Mouse (Mus musculus): ENCODE measurements at regions not wholly inside any gene's neighbourhood (a gene's known extent, or its start where the extent isn't known, plus 50 kb on each side); places are given as distances from the start of the nearest gene placed in this dataset.
"Not testable (repeated sequence)": the region's sequence is repeated elsewhere in the genome, so short reads cannot be mapped to it uniquely, and the experiment has no call there.

DNA sequence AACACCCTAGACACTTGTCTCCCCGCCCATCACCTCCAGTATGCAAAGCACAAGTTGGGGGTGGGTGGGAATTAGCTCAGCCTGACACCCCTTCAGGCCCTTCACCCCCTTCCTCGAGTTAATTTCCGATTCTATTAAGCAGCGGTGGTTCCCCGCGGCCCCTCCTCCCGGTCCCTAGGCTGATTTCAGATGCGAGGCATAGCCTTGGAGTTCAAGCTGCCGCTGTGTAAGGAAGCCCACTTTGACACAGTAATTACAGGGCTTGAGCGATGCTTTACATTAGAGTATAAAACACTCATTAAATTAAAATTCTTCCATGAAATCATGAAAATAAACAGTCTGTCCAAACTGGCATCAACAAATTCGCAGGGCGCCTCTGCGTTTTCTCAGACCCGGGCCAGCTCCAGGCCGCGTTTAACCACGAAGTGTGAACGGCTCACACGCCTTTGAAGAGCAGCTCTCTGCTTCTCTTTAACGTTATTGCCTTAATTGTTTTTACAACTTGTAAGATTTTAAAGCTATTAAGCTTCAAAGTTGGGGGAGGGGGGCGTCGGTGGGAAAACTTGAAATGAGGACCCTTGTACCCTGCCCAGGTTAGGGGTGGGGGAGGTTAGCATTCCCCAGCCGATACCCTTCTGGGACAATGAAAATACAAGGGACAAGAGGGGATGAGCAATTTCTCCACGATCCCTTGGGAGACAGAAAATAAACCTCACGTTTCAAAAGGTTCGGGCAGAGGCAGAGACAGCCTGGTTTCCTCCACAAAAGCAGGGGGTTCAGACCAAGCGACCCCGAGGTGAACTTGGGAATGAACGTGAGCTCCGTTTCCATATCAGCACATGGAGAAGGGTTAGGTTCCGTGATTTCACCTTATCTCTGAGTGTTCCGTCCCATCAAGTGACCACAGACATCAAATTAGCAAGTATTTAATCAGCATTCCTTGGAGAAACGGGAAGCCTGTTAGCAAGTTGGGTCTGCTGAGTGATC, 114.4 kb downstream of the Dicer1 start:
- no peak for TF ChIP-seq CTCF (conservative IDR thresholded peaks at IDR 0.05)
- Histone ChIP-seq H3K27ac (no peak overlapping the region), H3K4me3 (no peak overlapping the region)
- DNase-seq (ENCODE audit: low spot score in 2 of 2), result no peak

DNA sequence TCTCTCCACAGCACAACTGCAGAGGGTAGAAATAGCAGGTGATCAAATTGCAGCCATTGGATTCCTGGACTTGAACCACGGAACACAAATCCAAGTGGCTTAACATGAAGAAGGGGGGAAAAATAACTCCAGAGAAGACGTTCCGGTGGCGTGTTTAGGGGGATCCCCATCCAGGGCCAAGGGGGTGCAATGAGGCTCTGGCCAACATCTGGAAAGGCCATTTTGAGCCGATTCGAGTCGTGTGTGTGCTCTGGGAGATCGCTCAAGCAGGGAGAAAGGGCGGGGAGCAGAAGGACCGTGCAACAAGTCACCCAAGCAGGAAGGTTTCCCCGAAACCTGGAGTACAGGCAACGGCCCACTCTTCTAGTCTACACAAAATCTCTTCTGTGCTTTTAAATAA, 115.3 kb downstream of the Dicer1 start:
- no peak for TF ChIP-seq CTCF (conservative IDR thresholded peaks at IDR 0.05)
- DNase-seq (ENCODE audit: low spot score in 2 of 2), result no peak
- Histone ChIP-seq H3K4me3 (no peak overlapping the region), H3K27ac (no peak overlapping the region)

DNA sequence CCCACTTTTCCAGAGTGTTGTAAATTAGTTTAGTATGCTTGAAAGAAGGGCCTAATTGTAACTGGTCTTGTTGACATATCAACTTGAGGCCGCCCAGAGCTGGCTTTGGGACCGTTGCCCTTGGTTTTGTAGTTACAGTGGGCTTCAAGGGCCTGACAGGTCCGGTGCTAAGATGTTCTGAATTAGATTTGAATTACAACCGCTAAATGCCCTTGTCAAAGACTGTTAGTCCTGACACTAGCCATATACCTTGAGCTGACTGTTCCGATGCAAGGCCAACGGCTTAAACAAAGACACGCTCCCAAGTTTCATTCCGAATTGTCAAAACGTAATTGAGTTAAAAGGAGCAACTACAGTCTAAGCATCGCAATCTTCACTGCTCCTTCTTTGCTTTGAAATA, 116.9 kb downstream of the Dicer1 start:
- no peak overlapping the region for H3K27ac ChIP-seq
- TF ChIP-seq CTCF (conservative IDR thresholded peaks at IDR 0.05), result no peak
- no peak for DNase-seq (ENCODE audit: low spot score in 2 of 2)
- no peak overlapping the region for H3K4me3 ChIP-seq

DNA sequence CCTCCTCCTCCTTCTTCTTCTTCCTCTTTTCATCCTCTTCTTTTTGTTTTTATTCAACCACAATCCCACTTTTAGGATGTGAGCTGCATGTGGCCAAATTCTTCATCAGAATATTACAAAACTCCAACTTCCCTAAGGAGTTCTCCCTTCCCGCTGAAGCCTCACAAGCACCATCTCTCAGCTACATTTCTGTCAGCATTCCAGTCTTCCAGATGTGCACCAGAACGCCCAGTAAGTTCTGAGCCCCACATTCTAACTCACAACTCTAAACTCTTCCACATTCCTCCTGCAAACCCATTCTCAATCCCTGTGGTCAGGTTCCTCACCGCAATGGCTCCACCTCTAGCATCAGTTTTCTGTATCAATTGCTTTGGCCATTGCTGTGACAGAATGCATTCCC, 121.2 kb downstream of the Dicer1 start:
- Histone ChIP-seq H3K27ac (no peak overlapping the region), H3K4me3 (no peak overlapping the region)
- no peak for TF ChIP-seq CTCF (conservative IDR thresholded peaks at IDR 0.05)
- no peak for DNase-seq (ENCODE audit: low spot score in 2 of 2)

DNA sequence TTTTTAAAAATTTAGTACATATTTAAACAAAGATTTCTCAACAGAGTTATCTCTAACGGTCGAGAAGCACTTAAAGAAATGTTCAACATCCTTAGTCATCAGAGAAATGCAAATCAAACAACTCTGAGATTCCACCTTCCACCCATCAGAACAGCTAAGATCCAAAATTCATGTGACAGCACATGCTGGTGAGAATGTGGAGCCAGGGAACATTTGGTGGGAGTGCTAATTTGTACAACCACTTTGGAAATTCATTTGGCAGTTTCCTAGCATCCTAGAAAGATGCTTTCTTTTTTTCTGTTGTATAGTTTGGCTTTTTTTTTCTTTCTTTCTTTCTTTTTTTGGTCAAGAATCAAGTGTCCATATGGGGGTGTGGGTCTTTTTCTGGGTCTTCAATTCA, 122.3 kb downstream of the Dicer1 start:
- TF ChIP-seq CTCF (conservative IDR thresholded peaks at IDR 0.05), result no peak
- H3K27ac ChIP-seq, result no peak overlapping the region
- H3K4me3 ChIP-seq, result no peak overlapping the region
- DNase-seq (ENCODE audit: low spot score in 2 of 2), result peak in 1 of 2 experiments; percentile 51

DNA sequence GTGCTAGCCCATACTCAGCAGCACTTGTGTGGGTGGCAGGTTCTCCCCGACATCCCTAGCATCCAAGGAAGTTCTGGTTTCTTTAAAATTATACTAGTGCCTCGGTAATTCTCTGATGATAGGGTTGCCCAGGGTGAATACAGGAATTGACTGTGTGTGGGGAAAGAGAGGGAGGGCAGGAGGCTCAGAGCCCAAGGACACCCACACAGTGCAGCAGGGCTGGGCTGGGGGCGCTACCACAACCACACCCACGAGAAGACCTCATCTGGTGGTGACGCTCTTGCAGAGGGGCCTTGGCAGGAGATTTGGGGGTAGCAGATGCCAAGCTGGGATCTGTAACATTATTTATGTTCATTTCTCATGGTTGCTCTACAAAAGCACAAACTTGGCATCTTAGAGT, 125.7 kb downstream of the Dicer1 start:
- TF ChIP-seq CTCF (conservative IDR thresholded peaks at IDR 0.05), result no peak
- Histone ChIP-seq H3K27ac (no peak overlapping the region), H3K4me3 (no peak overlapping the region)
- DNase-seq (ENCODE audit: low spot score in 2 of 2), result no peak

DNA sequence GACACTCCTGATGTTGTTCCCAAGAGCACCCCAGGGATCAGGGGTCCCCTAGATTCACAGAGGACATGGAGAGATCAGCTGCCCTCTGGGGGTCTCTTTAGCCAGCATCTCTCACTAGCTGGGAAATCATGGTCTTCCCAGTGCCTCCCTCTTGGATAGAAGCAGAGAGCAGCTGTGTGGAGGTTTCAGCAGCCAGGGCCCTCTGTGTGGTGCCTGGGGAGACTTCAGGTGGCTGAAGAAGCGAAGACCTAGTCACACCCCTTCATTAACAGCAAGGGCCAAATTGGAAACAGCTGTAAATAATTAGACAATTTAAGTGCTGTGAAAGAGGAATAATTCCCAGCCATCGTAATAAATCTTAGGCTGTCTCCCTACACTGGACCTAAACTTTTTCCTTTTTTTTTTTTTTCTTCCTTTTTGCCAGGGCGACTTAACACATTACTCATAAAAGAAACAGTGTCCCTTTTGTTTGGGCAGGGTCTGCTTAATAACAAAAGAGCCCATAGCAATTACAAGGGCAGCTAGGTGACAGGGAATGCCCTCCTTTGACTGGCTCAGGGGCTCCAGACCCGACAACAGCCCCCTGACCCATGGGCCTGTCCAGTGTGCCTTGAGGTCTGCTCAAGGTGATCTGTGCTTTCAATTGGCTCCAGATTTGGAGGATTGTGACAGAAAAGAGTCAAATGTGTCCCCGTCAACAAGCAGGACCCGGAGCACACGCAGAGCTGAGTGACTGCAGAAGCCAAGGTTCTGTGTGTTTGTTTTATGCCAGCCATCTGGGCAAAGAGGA, 127.7 kb downstream of the Dicer1 start:
- TF ChIP-seq CTCF (conservative IDR thresholded peaks at IDR 0.05), result no peak
- no peak overlapping the region for H3K4me3 ChIP-seq
- DNase-seq (ENCODE audit: low spot score in 2 of 2), result no peak
- no peak overlapping the region for H3K27ac ChIP-seq

DNA sequence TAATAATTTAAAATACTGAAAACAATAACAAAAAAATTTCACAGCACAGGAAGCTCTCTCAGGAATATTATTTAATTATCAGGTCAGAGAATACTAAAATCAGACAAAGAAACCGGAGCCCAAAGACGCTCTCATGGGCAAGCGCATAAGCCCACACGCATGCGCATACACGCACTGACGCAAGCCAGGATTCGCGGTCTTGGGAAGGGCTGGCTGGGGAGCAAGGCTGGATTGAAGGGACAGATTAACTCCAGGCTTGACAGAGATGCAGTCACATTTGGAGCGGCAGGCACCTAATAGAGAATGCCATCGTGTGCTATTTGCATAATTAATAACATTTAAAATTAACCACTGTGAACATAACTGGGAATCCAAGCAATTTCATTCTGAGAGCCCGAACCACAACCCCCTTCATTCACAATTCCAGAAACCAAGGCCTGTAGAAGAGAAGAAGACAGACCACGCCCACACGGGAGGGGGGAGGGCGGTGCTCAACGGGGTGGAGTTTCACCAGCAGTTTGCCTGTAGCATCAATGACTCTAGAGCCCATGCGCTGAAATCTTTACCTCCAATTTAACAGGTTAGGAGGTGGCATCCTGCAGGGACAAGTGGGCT, 134.5 kb downstream of the Dicer1 start:
- Histone ChIP-seq H3K4me3 (peak overlapping the region; percentile 49), H3K27ac (peak overlapping the region; percentile 56; the same call in 1 of the 2 replicates)
- DNase-seq (ENCODE audit: low spot score in 2 of 2), result peak; percentile 74 to 76
- TF ChIP-seq CTCF (conservative IDR thresholded peaks at IDR 0.05), result no peak

DNA sequence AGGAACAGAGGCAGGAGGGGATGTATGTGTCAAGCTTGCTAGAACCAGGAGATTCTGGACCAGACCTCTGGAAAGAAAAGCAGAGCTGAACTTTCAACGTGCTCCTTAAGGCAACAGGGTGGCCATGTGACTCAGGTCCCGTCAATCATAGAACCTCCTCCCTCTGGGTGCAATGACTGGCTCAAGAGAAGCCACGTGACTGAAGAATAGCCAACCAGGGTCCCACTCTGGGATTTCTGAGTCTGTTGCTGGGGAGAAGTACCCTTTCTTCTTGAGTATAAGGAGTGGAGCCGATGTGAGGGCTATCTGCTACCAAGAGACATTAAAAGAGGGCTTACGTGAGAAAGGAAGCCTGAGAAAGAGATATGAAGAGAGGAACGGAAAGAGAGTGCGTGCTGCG, 137.5 kb downstream of the Dicer1 start:
- H3K4me3 ChIP-seq, result no peak overlapping the region
- TF ChIP-seq CTCF (conservative IDR thresholded peaks at IDR 0.05), result no peak
- no peak for DNase-seq (ENCODE audit: low spot score in 2 of 2)
- H3K27ac ChIP-seq, result no peak overlapping the region

DNA sequence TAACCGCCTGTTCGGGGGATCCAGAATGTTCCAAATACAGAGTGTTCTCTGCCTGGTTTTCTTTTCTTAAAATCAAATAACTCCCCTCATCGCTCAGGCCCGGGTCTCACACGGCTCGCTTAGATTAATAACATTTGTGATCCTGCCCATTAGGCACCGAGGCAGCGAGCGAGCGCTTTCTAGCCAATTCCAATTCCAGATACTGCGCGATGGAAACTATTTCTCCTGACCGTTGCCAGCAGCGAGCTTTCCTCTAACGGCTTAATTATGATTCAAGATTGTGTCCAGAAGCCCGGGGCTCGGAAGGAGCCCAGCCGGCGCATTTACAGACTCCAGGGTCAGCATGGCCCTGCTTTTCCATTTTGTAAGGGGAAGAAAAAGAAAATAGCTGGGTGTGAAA, 136.6 kb upstream of the Gsc start:
- H3K4me3 ChIP-seq, result peak overlapping the region; percentile 15
- no peak for DNase-seq (ENCODE audit: low spot score in 2 of 2)
- no peak overlapping the region for H3K27ac ChIP-seq
- no peak for TF ChIP-seq CTCF (conservative IDR thresholded peaks at IDR 0.05)

DNA sequence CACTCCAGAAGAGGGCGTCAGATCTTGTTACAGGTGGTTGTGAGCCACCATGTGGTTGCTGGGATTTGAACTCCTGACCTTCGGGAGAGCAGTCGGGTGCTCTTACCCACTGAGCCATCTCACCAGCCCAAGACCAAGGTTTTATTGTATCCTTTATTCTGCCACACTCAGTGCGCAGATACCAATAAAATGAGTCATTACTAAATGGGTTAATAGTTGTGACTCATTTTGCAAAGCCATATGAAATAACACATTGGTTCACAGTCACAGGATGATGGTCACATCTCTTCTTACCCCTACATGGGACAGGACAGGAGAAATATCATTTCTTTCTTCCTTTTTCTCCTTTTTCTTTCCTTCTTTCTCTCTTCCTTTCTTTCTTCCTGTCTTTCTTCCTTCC, 135.8 kb upstream of the Gsc start:
- H3K27ac ChIP-seq; DNase-seq (ENCODE audit: low spot score in 2 of 2); H3K4me3 ChIP-seq: not testable (repeated sequence)

DNA sequence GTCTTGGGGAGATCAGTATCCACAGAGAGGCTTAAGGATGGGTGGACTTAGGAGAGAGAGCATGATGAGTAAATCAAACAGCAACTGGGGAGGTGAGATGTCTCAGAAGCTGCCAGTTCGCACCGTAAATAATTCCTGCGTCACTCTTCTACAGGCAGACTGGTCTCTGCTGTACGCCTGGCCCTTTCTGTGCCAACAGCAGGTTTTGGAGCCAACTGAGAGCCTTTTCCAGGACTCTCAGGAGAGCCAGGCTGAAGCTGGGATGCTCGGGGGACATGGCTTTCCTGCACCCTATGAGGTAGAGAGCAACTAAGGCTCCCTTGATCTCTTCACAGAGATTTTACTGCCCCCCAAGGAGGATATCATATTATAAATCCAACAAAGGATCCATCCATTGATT, 134.3 kb upstream of the Gsc start:
- Histone ChIP-seq H3K27ac (no peak overlapping the region), H3K4me3 (no peak overlapping the region)
- no peak for DNase-seq (ENCODE audit: low spot score in 2 of 2)
- TF ChIP-seq CTCF (conservative IDR thresholded peaks at IDR 0.05), result no peak
